Mouse (Mus musculus): ENCODE measurements at regions not wholly inside any gene's neighbourhood (a gene's known extent, or its start where the extent isn't known, plus 50 kb on each side); places are given as distances from the start of the nearest gene placed in this dataset.

DNA sequence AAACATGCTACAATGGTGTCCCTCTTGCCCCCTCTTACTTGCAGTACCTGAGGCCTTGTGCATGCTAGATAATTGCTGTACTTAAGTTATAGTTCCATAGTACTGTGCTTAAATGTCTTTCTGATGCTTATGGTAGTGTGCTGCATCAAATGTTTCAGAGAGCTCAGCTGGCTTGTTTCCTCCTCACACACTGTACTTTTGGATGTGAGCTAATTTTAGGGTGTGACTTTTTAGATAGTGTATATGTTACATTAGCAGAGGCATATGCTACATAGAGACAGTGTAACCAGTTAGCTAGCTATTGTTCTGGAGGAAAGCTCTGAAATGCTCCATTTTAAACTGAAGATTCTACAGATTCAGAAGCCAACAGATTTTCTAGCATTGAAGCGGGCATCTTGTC lies 467.9 kb upstream of the Nr5a2 start:
- WGBS = 93% methylated on average over 1 of the region's 1 CpGs
- H3K4me3 ChIP-seq (replicated peaks; ENCODE audit: extremely low read depth, low read depth, low read length) = no peak overlapping the region
- no peak for DNase-seq
- no peak for TF ChIP-seq POLR2A (IDR thresholded peaks at IDR 0.05; ENCODE audit: borderline replicate concordance, extremely low read depth, low read depth, low read length)
- no peaks in the 10 kb centered on the region for H3K4me1 ChIP-seq (ENCODE audit: control insufficient read depth, insufficient read depth, low read length)

DNA sequence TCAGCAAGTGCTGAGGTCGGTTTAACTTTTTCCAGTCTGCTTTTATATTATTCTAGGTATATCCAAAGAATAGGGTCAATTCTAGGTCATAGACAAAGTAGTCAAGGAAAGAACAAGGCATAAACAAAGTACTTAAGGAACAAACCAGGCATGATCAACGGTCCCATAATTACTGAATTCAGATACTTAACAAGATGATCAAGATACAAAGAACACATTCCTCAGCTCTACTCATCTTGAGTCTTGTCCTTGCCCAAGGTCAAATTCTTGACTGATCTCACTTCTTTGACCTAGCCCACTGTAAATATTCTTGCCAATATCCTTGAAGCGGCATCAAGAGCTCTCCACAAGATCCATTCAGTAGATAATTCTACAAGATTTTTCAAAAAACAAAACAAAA lies 458.1 kb upstream of the Nr5a2 start:
- Histone ChIP-seq H3K4me1 (ENCODE audit: control insufficient read depth, insufficient read depth, low read length) (no peaks in the 10 kb centered on the region), H3K4me3 (replicated peaks; ENCODE audit: extremely low read depth, low read depth, low read length) (no peak overlapping the region)
- WGBS = 79% methylated on average over 3 of the region's 3 CpGs
- no peak for TF ChIP-seq CTCF (IDR thresholded peaks at IDR 0.05; ENCODE audit: insufficient read depth, low read length)
- TF ChIP-seq POLR2A (IDR thresholded peaks at IDR 0.05; ENCODE audit: borderline replicate concordance, extremely low read depth, low read depth, low read length) = no peak
- DNase-seq = no peak

DNA sequence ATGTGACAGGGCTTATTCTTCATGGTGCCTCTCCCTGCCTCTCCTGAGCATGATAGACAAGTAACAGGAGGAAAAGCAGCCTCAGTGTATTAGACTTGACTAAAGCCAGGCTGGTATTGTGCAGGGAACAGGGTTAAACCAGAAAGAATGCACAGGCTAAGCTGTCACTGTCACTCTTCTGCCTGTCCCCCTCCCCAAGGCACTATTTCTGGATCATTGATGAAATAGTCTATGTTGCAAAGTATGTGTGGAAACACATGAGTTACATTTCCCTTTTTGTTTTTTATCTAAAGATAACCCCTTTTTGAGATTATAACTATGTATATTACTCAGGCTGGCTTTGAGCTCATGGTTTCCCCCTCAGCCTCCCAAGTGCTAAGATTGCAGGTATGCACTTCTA lies 436.5 kb upstream of the Nr5a2 start:
- no peak for DNase-seq
- Histone ChIP-seq H3K4me3 (replicated peaks; ENCODE audit: extremely low read depth, low read depth, low read length) (no peak overlapping the region), H3K4me1 (ENCODE audit: control insufficient read depth, insufficient read depth, low read length) (no peaks in the 10 kb centered on the region)
- TF ChIP-seq CTCF (IDR thresholded peaks at IDR 0.05; ENCODE audit: insufficient read depth, low read length) (no peak), POLR2A (IDR thresholded peaks at IDR 0.05; ENCODE audit: borderline replicate concordance, extremely low read depth, low read depth, low read length) (no peak)

DNA sequence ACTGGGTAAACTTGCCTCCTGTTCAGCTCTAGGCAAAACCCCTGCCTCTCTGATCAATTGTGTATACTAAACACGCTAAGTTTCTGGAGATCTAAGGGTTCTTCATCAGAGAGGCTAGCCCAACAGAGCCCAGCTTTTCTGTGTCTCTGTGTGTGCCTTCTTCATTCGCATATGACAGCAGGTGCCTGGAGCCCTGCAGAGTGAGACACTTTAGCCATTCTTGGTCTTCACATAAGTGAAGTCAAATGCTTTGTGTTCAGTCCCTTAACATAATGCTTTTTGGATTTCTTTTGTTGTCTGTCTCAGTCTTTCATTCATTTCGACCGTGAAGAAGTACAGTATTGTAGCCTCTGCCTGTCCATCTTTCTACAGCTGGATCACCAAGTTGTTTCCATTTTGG lies 427.3 kb upstream of the Nr5a2 start:
- no peaks in the 10 kb centered on the region for H3K4me1 ChIP-seq (ENCODE audit: control insufficient read depth, insufficient read depth, low read length)
- DNase-seq = no peak
- TF ChIP-seq CTCF (IDR thresholded peaks at IDR 0.05; ENCODE audit: insufficient read depth, low read length) (no peak), POLR2A (IDR thresholded peaks at IDR 0.05; ENCODE audit: borderline replicate concordance, extremely low read depth, low read depth, low read length) (no peak)
- 88% methylated on average over 4 of the region's 4 CpGs for WGBS
- no peak overlapping the region for H3K4me3 ChIP-seq (replicated peaks; ENCODE audit: extremely low read depth, low read depth, low read length)

DNA sequence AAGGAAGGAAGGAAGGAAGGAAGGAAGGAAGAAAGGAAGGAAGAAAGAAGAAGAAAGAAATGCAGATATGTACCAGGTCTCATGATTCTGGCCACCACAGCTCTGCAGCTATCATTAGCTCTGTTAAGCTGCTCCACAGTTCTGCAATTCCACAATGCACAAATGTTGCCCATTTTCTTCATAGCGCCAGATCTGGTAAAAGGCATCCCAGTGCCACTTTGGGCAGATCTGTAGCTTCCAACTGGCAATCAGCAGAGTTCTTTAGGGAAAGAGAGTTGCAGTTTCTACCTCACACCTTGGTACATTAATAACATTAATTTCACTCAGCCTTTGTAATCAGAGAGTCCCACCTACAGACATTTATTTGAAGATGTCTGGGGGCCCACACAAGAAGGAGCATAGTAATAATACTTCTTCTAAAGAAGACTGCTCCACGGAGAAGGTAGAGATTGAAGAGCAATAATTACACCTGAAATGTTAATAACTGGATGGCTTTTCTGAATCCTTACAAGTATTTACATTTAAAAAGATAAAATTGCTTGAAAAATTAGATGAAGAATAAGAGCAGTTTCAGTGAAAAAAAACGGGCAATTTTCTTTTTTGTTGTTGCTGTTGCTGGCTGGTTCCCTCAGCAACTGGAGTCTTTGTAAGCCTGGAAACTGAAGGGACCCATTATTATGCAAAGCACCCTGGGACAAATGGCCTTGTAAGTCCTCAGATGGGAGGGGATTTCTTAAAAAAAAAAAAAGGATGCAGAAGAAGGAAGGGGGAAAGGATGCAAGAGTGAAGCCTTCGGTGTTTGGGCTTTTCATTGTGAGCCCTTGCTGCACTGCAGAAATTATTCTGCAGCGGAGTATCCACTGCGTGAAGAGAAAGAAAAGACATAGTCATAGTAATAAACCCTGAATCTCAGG lies 418.1 kb upstream of the Nr5a2 start:
- H3K4me1 ChIP-seq (ENCODE audit: control insufficient read depth, insufficient read depth, low read length) = no peaks in the 10 kb centered on the region; the same call in 1 of the 2 replicates
- WGBS = 57% methylated on average over 6 of the region's 6 CpGs
- no peak for TF ChIP-seq CTCF (IDR thresholded peaks at IDR 0.05; ENCODE audit: insufficient read depth, low read length)
- TF ChIP-seq POLR2A (IDR thresholded peaks at IDR 0.05; ENCODE audit: borderline replicate concordance, extremely low read depth, low read depth, low read length) = no peak
- no peak for DNase-seq
- H3K4me3 ChIP-seq (replicated peaks; ENCODE audit: extremely low read depth, low read depth, low read length) = no peak overlapping the region

DNA sequence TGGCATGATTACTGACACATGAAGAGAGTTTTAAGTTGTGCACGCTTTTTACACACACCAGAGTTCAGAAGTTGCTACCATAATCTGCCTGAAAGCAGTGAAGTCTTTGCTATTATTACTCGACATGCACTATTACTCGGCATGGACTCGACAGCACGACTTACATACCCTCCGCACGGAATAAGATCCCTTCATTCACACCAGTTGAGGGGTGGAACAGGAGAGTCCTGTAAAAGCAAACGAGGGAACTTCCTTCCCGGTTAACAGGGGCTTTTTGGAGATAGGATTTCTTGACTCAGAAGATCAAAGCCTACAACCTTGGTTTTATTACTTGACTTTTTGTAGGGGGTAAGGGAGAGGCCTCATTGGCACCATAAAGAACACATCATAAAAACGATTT lies 416.4 kb upstream of the Nr5a2 start:
- no peak for TF ChIP-seq POLR2A (IDR thresholded peaks at IDR 0.05; ENCODE audit: borderline replicate concordance, extremely low read depth, low read depth, low read length)
- no peak for TF ChIP-seq CTCF (IDR thresholded peaks at IDR 0.05; ENCODE audit: insufficient read depth, low read length)
- DNase-seq = no peak
- Histone ChIP-seq H3K4me3 (replicated peaks; ENCODE audit: extremely low read depth, low read depth, low read length) (no peak overlapping the region), H3K4me1 (ENCODE audit: control insufficient read depth, insufficient read depth, low read length) (no peaks in the 10 kb centered on the region; the same call in 1 of the 2 replicates)
- WGBS = 75% methylated on average over 10 of the region's 10 CpGs

DNA sequence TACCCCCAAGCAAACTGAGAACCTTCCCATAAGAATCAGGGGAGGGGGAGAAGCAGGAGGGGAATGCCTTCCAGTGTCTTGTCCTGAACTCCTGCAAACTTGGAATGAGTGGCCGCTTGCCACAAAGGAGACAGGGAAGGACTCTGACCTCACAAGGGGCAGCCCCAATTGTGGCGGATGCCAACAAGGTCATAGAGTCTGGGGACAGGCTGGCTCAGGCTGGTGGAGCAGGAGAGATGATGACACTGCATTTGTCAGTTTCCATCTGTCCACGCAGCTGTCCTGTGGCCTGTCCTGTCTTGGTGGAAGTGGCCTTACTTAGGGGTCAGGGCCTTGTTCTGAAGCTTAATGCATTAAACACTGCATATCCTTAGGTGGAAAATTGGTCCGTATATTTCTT lies 414.4 kb upstream of the Nr5a2 start:
- DNase-seq = no peak
- WGBS = 80% methylated on average over 4 of the region's 4 CpGs

DNA sequence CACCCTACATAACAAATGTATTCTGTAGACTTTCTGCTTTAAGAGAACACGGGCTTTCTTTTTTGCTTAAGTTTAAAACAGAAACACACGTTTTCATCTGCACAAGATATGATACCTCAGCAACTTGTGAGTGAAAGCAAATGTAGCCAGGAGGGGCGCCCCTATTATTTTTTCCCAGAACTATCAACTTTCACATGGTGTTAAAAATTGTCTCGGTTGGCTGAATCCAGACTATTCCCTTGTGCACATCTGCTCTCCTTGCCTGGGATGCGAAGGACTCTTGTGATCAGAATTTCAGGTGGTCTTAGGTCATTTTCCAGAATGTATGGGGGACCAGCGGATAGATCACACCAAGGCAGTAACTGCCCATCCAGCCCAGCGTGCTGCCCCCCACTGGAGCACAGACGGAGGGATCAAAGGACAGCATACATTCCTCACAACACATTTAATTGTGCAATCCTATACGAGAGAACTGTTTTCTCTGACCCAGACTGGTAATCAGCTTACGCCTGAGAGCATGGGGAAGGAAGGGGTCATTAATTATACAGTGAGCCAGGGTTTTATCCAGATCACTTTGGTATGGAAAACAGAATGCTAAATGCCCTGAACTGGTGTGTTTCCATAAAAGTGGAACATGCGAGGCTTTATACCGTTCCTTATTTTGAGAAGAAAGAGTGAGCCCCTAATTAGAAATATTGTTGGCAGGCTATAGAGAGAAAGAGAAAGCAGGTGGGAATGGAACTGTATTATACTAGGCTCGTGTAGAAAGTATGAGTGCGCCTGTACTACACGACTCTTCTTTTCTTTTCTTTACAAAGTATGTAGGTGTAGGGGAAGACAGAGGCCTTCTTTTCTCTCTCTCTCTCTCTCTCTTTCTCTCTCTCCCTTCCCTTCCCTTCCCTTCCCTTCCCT lies 413.5 kb upstream of the Nr5a2 start:
- H3K4me3 ChIP-seq (replicated peaks; ENCODE audit: extremely low read depth, low read depth, low read length) = no peak overlapping the region
- TF ChIP-seq POLR2A (IDR thresholded peaks at IDR 0.05; ENCODE audit: borderline replicate concordance, extremely low read depth, low read depth, low read length) (no peak), CTCF (IDR thresholded peaks at IDR 0.05; ENCODE audit: insufficient read depth, low read length) (no peak)

More for the DNA sequence above, 414.4 kb upstream of the Nr5a2 start:
- no peak overlapping the region for H3K4me3 ChIP-seq (replicated peaks; ENCODE audit: extremely low read depth, low read depth, low read length)
- TF ChIP-seq POLR2A (IDR thresholded peaks at IDR 0.05; ENCODE audit: borderline replicate concordance, extremely low read depth, low read depth, low read length) (no peak), CTCF (IDR thresholded peaks at IDR 0.05; ENCODE audit: insufficient read depth, low read length) (no peak)
- H3K4me1 ChIP-seq (ENCODE audit: control insufficient read depth, insufficient read depth, low read length) = no peaks in the 10 kb centered on the region; the same call in 1 of the 2 replicates

DNA sequence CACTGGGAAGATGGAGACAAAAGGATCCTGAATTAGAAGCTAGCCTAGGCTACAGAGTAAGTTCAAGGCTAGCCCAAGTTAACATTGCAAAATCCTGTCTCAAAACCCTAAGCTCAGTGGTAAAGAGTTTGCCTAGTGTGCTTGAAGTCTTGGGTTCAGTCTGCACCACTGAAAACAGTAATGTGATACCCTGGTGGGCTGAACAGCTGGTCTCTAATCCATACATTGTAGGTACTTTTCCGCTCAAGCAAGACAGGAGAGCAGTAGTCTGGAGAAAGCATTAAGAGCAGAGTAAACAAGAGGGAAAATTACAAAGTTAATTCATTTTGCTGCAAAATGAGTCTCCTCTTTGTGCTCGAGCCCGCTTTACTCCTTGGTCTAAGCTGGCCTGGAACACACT lies 412.0 kb upstream of the Nr5a2 start:
- no peak for DNase-seq
- 94% methylated on average over 3 of the region's 3 CpGs for WGBS
- TF ChIP-seq POLR2A (IDR thresholded peaks at IDR 0.05; ENCODE audit: borderline replicate concordance, extremely low read depth, low read depth, low read length) = no peak
- no peak for TF ChIP-seq CTCF (IDR thresholded peaks at IDR 0.05; ENCODE audit: insufficient read depth, low read length)
- Histone ChIP-seq H3K4me1 (ENCODE audit: control insufficient read depth, insufficient read depth, low read length) (no peaks in the 10 kb centered on the region; the same call in 1 of the 2 replicates), H3K4me3 (replicated peaks; ENCODE audit: extremely low read depth, low read depth, low read length) (no peak overlapping the region)

More for the DNA sequence above, 413.5 kb upstream of the Nr5a2 start:
- no peaks in the 10 kb centered on the region; the same call in 1 of the 2 replicates for H3K4me1 ChIP-seq (ENCODE audit: control insufficient read depth, insufficient read depth, low read length)
- no peak for DNase-seq
- 82% methylated on average over 15 of the region's 15 CpGs for WGBS

Data from lung, adult 2 months (tissue).